Mouse (Mus musculus) brain, adult 2 months (tissue): ENCODE results near the gene Plekha6.
"Not testable (repeated sequence)": the region's sequence is repeated elsewhere in the genome, so short reads cannot be mapped to it uniquely, and the experiment has no call there.

Source experiments
- DNase-seq: peaks from one replicate; pipeline ENCODE4 v3.0.0; 2011; ENCODE audit warnings: low read depth, low spot score

Plekha6 gene

DNA sequence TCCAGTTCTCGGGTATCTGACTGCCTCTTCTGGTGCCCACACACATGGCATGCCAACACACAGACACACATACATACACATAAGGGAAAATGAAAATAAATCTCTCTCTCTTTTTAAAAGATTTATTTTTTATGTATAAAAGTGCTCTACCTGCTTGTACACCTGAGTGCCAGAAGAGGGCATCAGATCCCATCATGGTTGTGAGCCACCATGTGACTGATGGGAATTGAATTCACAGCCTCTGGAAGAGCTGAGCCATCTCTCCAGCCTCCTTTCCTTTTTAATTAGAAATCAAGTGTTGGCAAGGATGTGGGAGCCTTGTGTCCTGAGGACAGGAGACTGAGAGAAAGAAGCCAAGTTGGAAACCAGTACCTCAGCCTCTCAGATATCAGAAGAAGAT, 153.1 kb downstream of the Plekha6 start:
- peak; percentile 43 for DNase-seq

GRCm38 (mm10) chr1:133321267-133321925, 157.4 kb downstream of the Plekha6 start, which contains the start of gene Kiss1:
Gene Kiss1, plus strand, starts transcription at chr1:133321875.
- peak; percentile 68 for DNase-seq

DNA sequence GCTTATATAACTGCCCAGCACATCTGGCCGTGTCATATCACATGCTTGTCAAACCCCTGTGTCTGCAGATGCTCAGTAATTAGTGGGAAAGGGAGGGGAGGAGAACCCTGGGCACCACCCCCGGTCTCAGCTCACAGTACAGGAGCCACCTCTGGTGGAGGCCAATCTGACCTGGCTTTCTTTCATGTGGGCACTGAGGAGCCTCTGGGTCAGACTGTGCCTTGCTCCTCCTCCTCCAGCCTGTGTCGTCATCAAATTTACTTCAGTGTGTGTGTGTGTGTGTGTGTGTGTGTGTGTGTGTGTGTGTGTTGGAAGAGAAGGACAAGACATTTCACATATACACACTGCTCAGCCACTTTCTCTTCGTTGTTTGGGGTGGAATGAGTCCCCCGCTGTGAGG, 159.3 kb downstream of the Plekha6 start:
- DNase-seq, result no peak

- DNase-seq, result no peak
These were observed 161.9 kb downstream of the Plekha6 start for GRCm38 (mm10) chr1:133325951-133326350.

DNA sequence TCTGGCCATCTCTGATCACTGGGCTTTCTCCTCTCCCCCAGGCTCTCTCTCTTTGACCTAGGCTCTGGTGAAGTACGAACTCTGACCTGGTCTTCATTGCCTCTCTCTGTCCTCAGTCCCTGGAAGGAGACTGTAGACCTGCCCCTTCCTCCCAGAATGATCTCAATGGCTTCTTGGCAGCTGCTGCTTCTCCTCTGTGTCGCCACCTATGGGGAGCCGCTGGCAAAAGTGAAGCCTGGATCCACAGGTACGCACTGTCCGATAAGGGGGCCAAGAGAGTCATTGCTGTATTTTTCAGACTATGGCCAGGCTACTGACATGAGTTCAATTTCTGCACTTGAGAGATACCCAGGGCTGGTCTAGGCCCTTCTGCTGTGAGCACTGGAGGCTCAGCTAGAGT, 163.1 kb downstream of the Plekha6 start:
- DNase-seq, result no peak

DNA sequence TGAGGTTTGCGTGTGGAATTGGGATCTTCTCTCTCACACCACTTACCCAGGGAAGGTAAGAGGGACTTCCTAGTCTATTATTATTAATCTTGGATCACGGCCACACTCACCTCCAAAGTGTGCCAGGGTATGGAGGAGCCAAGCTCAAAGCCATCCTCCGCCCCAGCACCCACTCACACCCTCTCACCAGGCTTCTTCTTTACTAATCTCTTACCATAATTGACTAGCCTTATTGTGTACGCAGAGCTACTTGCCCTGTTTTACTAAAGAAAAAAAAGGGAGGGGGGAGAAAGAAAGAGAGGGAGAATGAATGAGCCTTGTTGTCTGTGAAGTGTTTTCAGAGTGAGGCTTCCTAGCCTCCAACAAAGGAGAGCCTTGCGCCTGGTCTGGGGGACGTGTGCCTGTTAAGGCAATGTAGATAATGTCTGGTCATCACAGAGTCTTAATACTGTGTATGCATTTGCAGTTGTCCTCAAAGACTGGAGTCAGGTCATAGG, 164.3 kb downstream of the Plekha6 start:
- no peak for DNase-seq

DNA sequence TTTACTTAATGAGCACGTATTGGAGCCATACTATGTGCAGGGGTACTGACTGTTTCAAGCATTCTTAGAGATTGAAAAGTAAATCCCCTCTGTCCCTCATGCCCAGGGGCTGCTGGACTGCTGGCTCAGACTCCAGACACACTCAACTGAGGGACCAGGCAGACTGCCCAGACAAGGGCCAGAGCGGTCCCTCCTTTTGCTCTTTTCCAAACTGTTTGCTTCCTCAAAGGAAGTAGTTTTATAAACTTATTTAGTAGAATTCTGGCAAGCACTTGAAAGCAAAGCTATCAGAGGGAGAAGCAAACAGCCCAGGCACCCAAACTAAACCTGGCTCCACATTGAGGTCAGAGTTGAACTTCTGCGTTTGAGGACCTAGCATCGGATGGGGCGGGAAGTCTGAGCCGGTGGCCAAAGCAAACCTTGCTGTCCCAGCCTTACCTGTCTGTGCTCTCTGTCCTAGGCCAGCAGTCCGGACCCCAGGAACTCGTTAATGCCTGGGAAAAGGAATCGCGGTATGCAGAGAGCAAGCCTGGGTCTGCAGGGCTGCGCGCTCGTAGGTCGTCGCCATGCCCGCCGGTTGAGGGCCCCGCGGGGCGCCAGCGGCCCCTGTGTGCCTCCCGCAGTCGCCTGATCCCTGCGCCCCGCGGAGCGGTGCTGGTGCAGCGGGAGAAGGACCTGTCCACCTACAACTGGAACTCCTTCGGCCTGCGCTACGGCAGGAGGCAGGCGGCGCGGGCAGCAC, 165.1 kb downstream of the Plekha6 start:
- DNase-seq, result no peak

DNA sequence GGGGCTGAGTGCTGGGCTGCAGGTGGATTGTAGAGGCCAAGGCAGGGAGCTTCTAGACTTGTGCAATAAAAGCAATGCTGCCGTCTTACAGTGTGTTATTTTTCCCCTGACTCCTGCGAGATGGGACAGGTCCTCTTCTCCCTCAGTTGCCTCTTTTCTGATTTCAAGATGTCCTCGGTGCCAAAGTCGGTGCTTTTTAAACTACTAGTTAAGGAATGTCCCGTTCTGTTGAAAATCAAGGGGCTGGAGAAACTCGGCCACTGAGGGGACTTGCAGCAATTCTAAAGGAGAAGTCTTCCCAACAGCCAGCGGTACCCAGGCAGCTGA, 165.6 kb downstream of the Plekha6 start:
- no peak for DNase-seq

DNA sequence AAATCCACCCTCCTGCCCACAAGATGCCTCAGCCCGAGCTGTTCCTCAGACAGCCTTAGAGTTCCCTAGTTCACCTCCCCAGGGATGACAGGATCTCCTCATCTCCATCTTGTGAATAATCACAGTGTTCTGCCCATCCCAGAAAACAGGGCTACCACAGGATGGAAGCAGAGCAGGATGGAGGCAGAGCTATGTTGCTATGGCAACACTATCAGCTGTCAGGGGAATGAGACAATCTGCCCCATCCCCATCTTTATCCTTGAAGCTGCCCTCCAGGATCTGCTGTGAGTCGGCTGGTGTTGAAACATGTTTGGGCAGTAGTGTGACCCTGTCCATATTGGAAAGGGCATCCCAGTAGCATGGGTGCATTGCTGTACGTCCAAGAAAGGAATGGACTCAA, 167.1 kb downstream of the Plekha6 start:
- peak; percentile 62 for DNase-seq

DNA sequence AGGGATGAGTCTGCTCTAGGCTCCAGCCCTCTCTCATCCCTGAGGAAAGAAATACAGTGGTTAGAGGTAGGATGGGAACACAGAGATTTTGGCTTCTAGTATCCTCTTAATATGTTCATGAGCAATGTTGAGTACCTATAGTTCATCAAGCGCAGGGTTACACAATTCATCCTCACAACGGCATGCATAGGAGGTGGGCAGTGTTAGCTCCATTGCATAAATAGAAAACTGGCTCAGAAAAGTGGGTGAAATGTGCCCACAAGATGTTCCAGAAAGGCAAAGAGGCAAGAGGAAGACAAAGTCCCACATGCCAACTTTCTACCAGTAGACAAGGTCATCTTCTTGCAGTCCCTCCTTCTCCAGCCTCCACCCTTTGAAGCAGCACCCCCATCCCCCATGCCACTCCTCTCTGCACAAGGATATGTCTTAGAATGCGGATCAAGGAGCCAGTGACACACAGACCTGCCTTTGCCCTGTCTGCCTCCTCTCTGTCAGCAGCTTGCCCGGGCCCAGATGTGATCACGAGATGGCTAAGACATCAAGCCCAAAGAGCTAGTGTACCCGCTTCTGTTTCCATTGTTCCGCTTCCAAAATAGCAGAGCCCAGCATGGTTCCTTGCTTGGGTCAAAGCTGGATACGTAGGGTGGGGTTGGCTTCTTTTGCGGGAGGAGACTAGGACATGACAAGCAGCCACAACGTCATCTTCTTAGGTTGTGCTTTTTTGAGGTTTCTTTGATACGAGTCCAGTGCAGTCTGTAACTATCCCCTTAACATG, 168.8 kb downstream of the Plekha6 start:
- peak; percentile 78 for DNase-seq

GRCm38 (mm10) chr1:133333937-133334336, 169.9 kb downstream of the Plekha6 start:
- peak; percentile 59 for DNase-seq

DNA sequence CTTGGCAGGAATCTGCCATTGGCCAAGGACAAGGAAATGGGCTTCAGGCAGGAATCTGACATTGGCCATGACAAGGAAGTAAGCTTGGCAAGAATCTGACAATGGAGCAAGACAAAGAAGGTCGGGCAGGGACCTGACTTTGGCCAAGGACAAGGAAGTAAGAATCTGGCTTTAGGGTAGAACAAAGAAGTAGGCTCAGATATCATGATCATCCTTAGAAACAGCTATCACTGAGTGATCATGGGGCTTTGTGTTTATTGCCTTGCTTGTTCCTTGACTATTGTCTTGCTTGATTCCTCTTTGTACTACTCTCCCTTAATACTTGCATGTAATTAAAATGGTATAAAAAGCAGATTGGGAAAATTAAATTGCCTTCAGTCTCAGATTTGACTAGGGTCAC, 176.4 kb downstream of the Plekha6 start:
- DNase-seq, result not testable (repeated sequence)

GRCm38 (mm10) chr1:133344357-133344756, 180.3 kb downstream of the Plekha6 start:
- DNase-seq, result no peak

DNA sequence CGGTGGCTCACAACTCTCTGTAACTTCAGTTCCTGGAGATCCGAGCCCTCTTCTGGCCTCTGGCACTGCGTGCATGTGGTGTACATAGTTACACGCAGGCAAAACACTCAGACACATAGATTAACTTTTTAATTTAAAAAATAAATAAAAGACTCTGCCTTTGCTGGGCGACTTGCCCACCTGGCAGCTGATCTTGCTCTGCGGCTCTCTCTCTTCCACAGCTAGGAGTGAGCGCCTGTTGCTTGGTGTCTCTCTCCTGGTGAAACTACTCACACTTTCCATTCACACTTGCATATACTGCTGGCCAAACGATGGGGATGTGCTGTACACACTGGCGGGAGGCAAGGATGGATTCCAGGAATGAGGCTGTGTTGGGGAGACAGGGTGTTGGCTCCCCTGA, 182.5 kb downstream of the Plekha6 start:
- no peak for DNase-seq

- DNase-seq, result no peak
These were observed 183.2 kb downstream of the Plekha6 start for GRCm38 (mm10) chr1:133347226-133347625.

GRCm38 (mm10) chr1:133347693-133348520, 183.9 kb downstream of the Plekha6 start:
- DNase-seq, result no peak

- DNase-seq, result no peak
These were observed 186.2 kb downstream of the Plekha6 start, which contains the start of gene Ren1 for GRCm38 (mm10) chr1:133350210-133350609. Gene Ren1, plus strand, starts transcription at chr1:133350510.

GRCm38 (mm10) chr1:133351762-133352161, 187.8 kb downstream of the Plekha6 start:
- no peak for DNase-seq
